ENCODE assay signal across 27 mouse cellular contexts in genomic region chr5:66762006-66762405, GRCm38 (mm10). TPM values are rescaled to one million over a fixed set of nuclear protein-coding genes. Genes with fewer than 3 reads are reported as not detected.
A peak's percentile ranks its signal among the peaks of the same experiment; 100 is the strongest.
DNase-seq lines count a peak whose midpoint lies in the region; ATAC-seq and TF ChIP-seq lines count a peak whose summit lies in the region.
"Had no signal": no experiment of that assay in that cellular context is flagged by ENCODE, and none has a peak within 500 bp of the region (broad histone marks: within the 10 kb centered on the region; RNA-seq: fewer than 3 reads in every experiment).

No protein-coding gene starts in this region.

- peak overlapping the region; percentile 77 for H3K27ac ChIP-seq in heart, adult 2 months
- no peak overlapping the region for H3K27ac ChIP-seq in heart, embryonic 12.5 days (ENCODE audit: poor library complexity, severe bottlenecking)
- no peak overlapping the region for H3K27ac ChIP-seq in ES-E14 (ENCODE audit: insufficient read depth, low read depth, low read length, poor library complexity, severe bottlenecking)
- no peak overlapping the region for H3K27ac ChIP-seq in thymus, adult 2 months (ENCODE audit: control insufficient read depth, insufficient read depth, low read length)
- H3K27ac ChIP-seq: embryonic facial prominence, embryonic 10.5 days; heart, embryonic 10.5 days; kidney, embryonic 15.5 days; left cerebral cortex, adult 2 months had no signal

- H3K4me2 ChIP-seq in heart, embryonic 12.5 days, result no peak overlapping the region
- H3K4me2 ChIP-seq: kidney, embryonic 15.5 days; midbrain, embryonic 11.5 days had no signal

- TF ChIP-seq CTCF in heart, adult 2 months (IDR thresholded peaks at IDR 0.05), result peak; percentile 44
- no peak for TF ChIP-seq CTCF in thymus, adult 2 months (IDR thresholded peaks at IDR 0.05; ENCODE audit: borderline replicate concordance, control insufficient read depth, extremely low read depth, insufficient read depth, low read length, poor library complexity)

- WGBS in heart, adult 2 months, result 35% methylated on average over 2 of the region's 2 CpGs
- 74% methylated on average over 2 of the region's 2 CpGs for WGBS in heart, embryonic 12.5 days
- WGBS in thymus, adult 2 months, result 86% methylated on average over 2 of the region's 2 CpGs

- DNase-seq in heart, adult 2 months, result peak in 1 of 2 experiments; percentile 33
- no peak for DNase-seq in ES-E14 (ENCODE audit: low read depth, low spot score)
- DNase-seq in brain, adult 2 months (ENCODE audit: low read depth, low spot score), result peak; percentile 47
- peak; percentile 70 for DNase-seq in gastrocnemius, postnatal 14 days
- DNase-seq in adrenal gland, postnatal 14 days, result no peak
- no peak for DNase-seq in thymus, adult 2 months
- DNase-seq: adrenal gland, adult 8-10 months; B cell, adult 2 months; cerebellum, adult 9-10 months; kidney, adult 11 months; kidney, postnatal 4 days; liver, postnatal 0 days; lung, postnatal 10 days; right cerebral cortex, postnatal 14 days; spleen, adult 18-20 months; thymus, postnatal 25 days had no signal

- TF ChIP-seq POLR2A in heart, adult 2 months (IDR thresholded peaks at IDR 0.05; ENCODE audit: insufficient read depth, low read depth, low read length), result no peak
- TF ChIP-seq POLR2A in thymus, adult 2 months (IDR thresholded peaks at IDR 0.05; ENCODE audit: control insufficient read depth, extremely low read depth, insufficient read depth, low read length, poor library complexity), result no peak

- no peaks in the 10 kb centered on the region for H3K9me3 ChIP-seq in heart, embryonic 12.5 days (replicated peaks)
- H3K9me3 ChIP-seq in ES-E14 (ENCODE audit: control insufficient read depth, insufficient read depth, low read depth, low read length), result no peaks in the 10 kb centered on the region
- H3K9me3 ChIP-seq: embryonic facial prominence, embryonic 10.5 days; heart, embryonic 10.5 days; kidney, embryonic 15.5 days had no signal

- TF ChIP-seq EP300 in heart, adult 2 months (IDR thresholded peaks at IDR 0.05; ENCODE audit: insufficient read depth, low read depth, low read length), result 0 out of 2 replicates have a peak, but pooled peaks have one; percentile 48

- peaks cover 3% of the 10 kb centered on the region for H3K79me2 ChIP-seq in heart, adult 2 months (replicated peaks; ENCODE audit: control insufficient read depth, insufficient read depth, low read length)

- in situ Hi-C loops in ES-E14 (cut with MboI; ENCODE audit: low sequenced_read_pairs in 2 of 2, unreplicated experiment in 2 of 2), result no loop called here

- no peaks in the 10 kb centered on the region for H3K27me3 ChIP-seq in heart, adult 2 months (ENCODE audit: control insufficient read depth, insufficient read depth, low read length)
- peaks cover 21% of the 10 kb centered on the region for H3K27me3 ChIP-seq in heart, embryonic 12.5 days (replicated peaks)
- H3K27me3 ChIP-seq in thymus, adult 2 months (ENCODE audit: control insufficient read depth, insufficient read depth, low read length), result no peaks in the 10 kb centered on the region
- H3K27me3 ChIP-seq: CH12.LX; kidney, embryonic 15.5 days had no signal

- H3K9ac ChIP-seq in heart, adult 2 months (ENCODE audit: low read depth, low read length), result no peak overlapping the region
- H3K9ac ChIP-seq in heart, embryonic 12.5 days, result no peak overlapping the region
- H3K9ac ChIP-seq in ES-E14 (ENCODE audit: insufficient read depth, low read depth, low read length, poor library complexity, severe bottlenecking), result no peak overlapping the region
- H3K9ac ChIP-seq: kidney, embryonic 15.5 days; liver, postnatal 0 days had no signal

- intact Hi-C loops in heart, adult 2 months (cut with DNase I), result no loop called here
- intact Hi-C loops in gastrocnemius, postnatal 14 days (cut with DNase I; ENCODE audit: low total_unique reads), result no loop called here

- peaks cover 18% of the 10 kb centered on the region for H3K4me1 ChIP-seq in heart, adult 2 months (ENCODE audit: control insufficient read depth, insufficient read depth, low read length)
- no peaks in the 10 kb centered on the region for H3K4me1 ChIP-seq in heart, embryonic 12.5 days (replicated peaks)
- no peaks in the 10 kb centered on the region for H3K4me1 ChIP-seq in ES-E14 (ENCODE audit: control insufficient read depth in 2 of 2, insufficient read depth in 2 of 2, low read length in 2 of 2, poor library complexity in 1 of 2)
- H3K4me1 ChIP-seq in thymus, adult 2 months (replicated peaks; ENCODE audit: control insufficient read depth, insufficient read depth, low read length), result no peaks in the 10 kb centered on the region
- H3K4me1 ChIP-seq: kidney, embryonic 15.5 days had no signal

- H3K36me3 ChIP-seq in heart, adult 2 months (ENCODE audit: control insufficient read depth, insufficient read depth, low read length), result peaks cover 14% of the 10 kb centered on the region
- no peaks in the 10 kb centered on the region for H3K36me3 ChIP-seq in heart, embryonic 12.5 days
- H3K36me3 ChIP-seq in ES-E14 (ENCODE audit: control insufficient read depth, insufficient read depth, low read length, poor library complexity, severe bottlenecking), result no peaks in the 10 kb centered on the region
- H3K36me3 ChIP-seq in thymus, adult 2 months (ENCODE audit: control insufficient read depth, insufficient read depth, low read length), result no peaks in the 10 kb centered on the region
- H3K36me3 ChIP-seq: embryonic facial prominence, embryonic 10.5 days; heart, embryonic 10.5 days; kidney, embryonic 15.5 days had no signal

- no peak for ATAC-seq in heart, embryonic 12.5 days (ENCODE audit: insufficient number of reproducible peaks, low FRiP score)
- ATAC-seq: activated CD4-positive, CD25-positive, alpha-beta regulatory T cell, adult 4 months; liver, postnatal 0 days had no signal

- no peak overlapping the region for H3K4me3 ChIP-seq in heart, adult 2 months
- no peak overlapping the region for H3K4me3 ChIP-seq in heart, embryonic 12.5 days
- no peak overlapping the region for H3K4me3 ChIP-seq in ES-E14 (ENCODE audit: insufficient read depth in 1 of 2, low read depth in 1 of 2, low read length in 2 of 2, poor library complexity in 1 of 2, severe bottlenecking in 1 of 2)
- H3K4me3 ChIP-seq in thymus, adult 2 months (ENCODE audit: control insufficient read depth, insufficient read depth, low read length), result no peak overlapping the region
- H3K4me3 ChIP-seq: embryonic facial prominence, embryonic 10.5 days; heart, embryonic 10.5 days; kidney, embryonic 15.5 days; left cerebral cortex, adult 2 months had no signal

TF ChIP-seq in ES-E14, 5 proteins besides CTCF, POLR2A, EP300 and RAD21:
- TF ChIP-seq MAFK (IDR thresholded peaks at IDR 0.05; ENCODE audit: insufficient read depth, low read depth, low read length) (peak; percentile 45; the same call in 1 of the 2 replicates), ZNF384 (IDR thresholded peaks at IDR 0.05; ENCODE audit: low read depth, low read length) (no peak)

RNA-seq across cellular contexts. Expression of gene Limch1, which starts 16.4 kb away (rescaled TPM):
- 100 to 1,000 TPM; 230 to 277 TPM for total RNA-seq in heart, adult 2 months (2021)
- polyA plus RNA-seq in heart, adult 2 months (2012; rRNA removed), result 60.2 and 120 TPM in 2 replicates
- 25.0 and 29.1 TPM in 2 replicates for polyA plus RNA-seq in heart, embryonic 12.5 days (2016; fragmentation: Nextera tagmentation; extraction: Ambion mirVana)
- 7.5 and 7.6 TPM in 2 replicates for total RNA-seq in ES-E14 (2012; rRNA removed)
- 100 to 1,000 TPM; 117 TPM for total RNA-seq in gastrocnemius, postnatal 14 days (2021)
- total RNA-seq in adrenal gland, postnatal 14 days (2021), result 90.6 and 96.8 TPM in 2 replicates
- polyA plus RNA-seq in thymus, adult 2 months (2012; rRNA removed), result 3.8 and 5.0 TPM in 2 replicates
- total RNA-seq: common myeloid progenitor, adult 5-6 weeks; megakaryocyte progenitor cell, adult 5-6 weeks; MEL had no signal

Comparison
In these comparisons a context has a peak if more than half of its experiments do, and no peak if none do; other contexts are left out.
1. DNase-seq: peak in brain, adult 2 months (single experiment) and gastrocnemius, postnatal 14 days (single experiment); none in ES-E14 (single experiment), adrenal gland, postnatal 14 days (single experiment) and thymus, adult 2 months (single experiment).
2. RNA of gene Limch1, which starts 16.4 kb away (total RNA-seq): 230 to 277 TPM in heart, adult 2 months, 117 TPM in gastrocnemius, postnatal 14 days and 90.6 to 96.8 TPM in adrenal gland, postnatal 14 days; 7.5 to 7.6 TPM in ES-E14; every median in the first group is over 10 times any median in the second.